Mouse (Mus musculus) mouse embryonic stem cell (cell line): ENCODE results near the gene Scarb1.

Experiments
- in situ Hi-C, 2 experiments: fragments of 300-500 bp; cut with MboI; formaldehyde crosslinking; loops; 1 replicate in 1 of 2; 3 replicates in 1 of 2; pipeline ENCODE4 v1.14.3; 2019 to 2020; ENCODE audit warnings: low sequenced_read_pairs in 2 of 2, low pct_unique_long_range_greater_than_20kb in 1 of 2, mixed read lengths in 1 of 2; ENCODE audit not compliant: unreplicated experiment in 1 of 2

The Scarb1 gene

GRCm38 (mm10) chr5:125283748-125284640, 56.9 kb downstream of the Scarb1 start:
- in situ Hi-C loops: no loop called here

GRCm38 (mm10) chr5:125279216-125279615, 61.7 kb downstream of the Scarb1 start:
- in situ Hi-C loops: loop anchor here in 1 of 2 experiments (10.0 kb wide), 1 partner anchor 86 kb away; no protein-coding TSS in a partner anchor

GRCm38 (mm10) chr5:125278314-125278713, 62.6 kb downstream of the Scarb1 start:
- in situ Hi-C loops: loop anchor here in 1 of 2 experiments (10.0 kb wide), 1 partner anchor 86 kb away; no protein-coding TSS in a partner anchor

GRCm38 (mm10) chr5:125277313-125277712, 63.6 kb downstream of the Scarb1 start:
- in situ Hi-C loops: loop anchor here in 1 of 2 experiments (10.0 kb wide), 1 partner anchor 87 kb away; no protein-coding TSS in a partner anchor

DNA sequence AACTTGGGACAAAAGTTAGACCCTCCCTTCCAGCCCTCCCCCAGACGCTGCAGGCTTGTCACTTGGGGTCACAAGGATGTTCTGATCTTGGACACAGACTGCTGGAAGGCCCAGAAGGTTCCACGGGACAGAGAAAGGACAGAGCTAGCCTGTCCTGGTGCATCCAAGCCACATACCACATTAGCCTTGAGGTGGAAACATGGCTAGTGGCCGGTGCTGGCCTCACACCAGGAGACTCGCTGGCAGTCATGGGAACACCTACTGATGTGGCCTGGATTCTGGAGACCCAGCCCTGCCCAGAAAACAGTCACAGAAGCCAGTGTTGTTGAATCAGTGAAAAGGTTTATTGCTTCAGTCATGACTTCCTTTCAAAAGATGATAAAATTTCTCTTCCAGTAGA, 64.1 kb downstream of the Scarb1 start:
- in situ Hi-C loops: loop anchor here in 1 of 2 experiments (10.0 kb wide), 1 partner anchor 88 kb away; no protein-coding TSS in a partner anchor

- in situ Hi-C loops: loop anchor here in 1 of 2 experiments (10.0 kb wide), 1 partner anchor 89 kb away; no protein-coding TSS in a partner anchor
Observed at GRCm38 (mm10) chr5:125275315-125275714, 65.6 kb downstream of the Scarb1 start.

DNA sequence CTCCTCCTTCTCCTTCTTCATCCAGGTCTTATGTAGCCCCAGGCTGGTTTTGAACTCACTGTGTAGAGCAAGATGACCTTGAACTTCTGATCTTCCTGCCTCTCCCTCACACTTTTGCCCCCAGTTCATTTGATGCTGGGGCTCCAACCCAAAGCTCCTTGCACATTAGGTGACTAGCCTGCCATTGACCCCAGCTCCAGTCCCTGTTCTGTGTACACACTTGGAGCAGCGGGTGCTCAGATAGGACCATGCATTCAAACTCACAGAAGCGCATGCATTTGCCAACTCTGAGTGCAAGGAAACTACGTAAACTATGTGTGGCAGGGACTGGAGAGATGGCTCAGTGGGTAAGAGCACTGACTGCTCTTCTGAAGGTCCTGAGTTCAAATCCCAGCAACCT, 66.1 kb downstream of the Scarb1 start:
- in situ Hi-C loops: loop anchor here in 1 of 2 experiments (10.0 to 25.0 kb wide), 2 partner anchors 90 to 362 kb away; no protein-coding TSS in a partner anchor

GRCm38 (mm10) chr5:125274182-125274581, 66.7 kb downstream of the Scarb1 start:
- in situ Hi-C loops: loop anchor here in 1 of 2 experiments (10.0 to 25.0 kb wide), 2 partner anchors 91 to 362 kb away; no protein-coding TSS in a partner anchor

- in situ Hi-C loops: loop anchor here in 1 of 2 experiments (10.0 to 25.0 kb wide), 2 partner anchors 91 to 361 kb away; no protein-coding TSS in a partner anchor
Observed at GRCm38 (mm10) chr5:125273666-125274109, 67.2 kb downstream of the Scarb1 start.

DNA sequence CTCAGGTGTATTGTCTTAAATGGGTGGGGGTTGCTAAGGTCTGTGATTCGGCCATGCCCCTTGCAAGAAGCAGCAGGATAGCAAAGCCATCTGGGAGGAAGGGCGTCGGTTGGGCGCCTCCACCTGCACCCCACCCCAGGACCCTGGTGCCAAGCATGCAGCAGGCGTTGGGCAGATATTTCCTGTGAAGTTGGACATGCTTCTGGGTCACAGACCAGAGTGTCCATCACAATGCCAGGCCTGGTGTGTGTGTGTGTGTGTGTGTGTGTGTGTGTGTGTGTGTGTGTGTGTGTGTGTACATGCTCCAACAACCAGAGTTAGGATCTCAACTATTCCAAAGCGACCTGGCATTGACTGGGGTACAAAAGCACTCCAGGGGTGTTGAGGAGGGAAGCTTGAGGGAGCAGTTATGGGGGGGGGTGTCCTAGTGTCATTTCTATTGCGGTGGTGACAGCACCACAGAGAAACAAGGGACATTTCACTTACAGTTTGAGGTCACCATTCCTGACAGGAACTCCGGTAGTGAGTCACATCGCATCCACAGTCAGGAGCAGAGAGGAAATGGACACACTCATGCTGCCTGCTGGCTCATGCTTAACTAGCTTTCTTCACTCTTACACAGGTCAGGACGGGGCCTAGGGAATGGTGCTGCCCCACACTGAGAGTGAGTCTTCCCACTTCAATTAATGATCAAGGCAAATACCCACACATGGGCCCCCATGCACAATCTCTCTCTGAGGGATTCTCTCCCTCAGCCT, 68.5 kb downstream of the Scarb1 start:
- in situ Hi-C loops: loop anchor here in 1 of 2 experiments (10.0 to 25.0 kb wide), 2 partner anchors 92 to 360 kb away; no protein-coding TSS in a partner anchor

- in situ Hi-C loops: loop anchor here in 1 of 2 experiments (10.0 to 25.0 kb wide), 2 partner anchors 93 to 359 kb away; no protein-coding TSS in a partner anchor
Observed at GRCm38 (mm10) chr5:125271531-125272203, 69.2 kb downstream of the Scarb1 start.

GRCm38 (mm10) chr5:125270587-125271130, 70.2 kb downstream of the Scarb1 start:
- in situ Hi-C loops: loop anchor here in 1 of 2 experiments (10.0 to 25.0 kb wide), 2 partner anchors 94 to 358 kb away; no protein-coding TSS in a partner anchor

DNA sequence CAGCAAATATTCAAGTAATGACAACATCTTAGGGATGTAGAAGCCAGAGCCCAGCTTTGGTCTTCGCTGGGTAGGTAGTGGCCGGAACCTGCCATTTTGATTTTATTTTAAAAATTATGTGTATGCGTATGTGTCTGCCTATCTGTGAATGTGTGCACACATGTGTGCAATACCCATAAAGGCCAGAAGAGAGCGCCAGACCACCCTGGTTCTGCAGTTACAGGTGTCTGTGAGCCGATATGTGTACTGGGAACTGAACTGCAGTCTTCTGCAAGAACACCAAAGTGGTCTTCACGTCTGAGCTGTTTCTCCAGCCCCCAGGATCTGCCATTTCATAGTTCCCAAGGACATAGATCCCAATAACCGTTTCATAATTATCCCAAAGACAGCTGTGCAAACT, 71.1 kb downstream of the Scarb1 start:
- in situ Hi-C loops: loop anchor here in 1 of 2 experiments (10.0 to 25.0 kb wide), 2 partner anchors 95 to 358 kb away; no protein-coding TSS in a partner anchor

DNA sequence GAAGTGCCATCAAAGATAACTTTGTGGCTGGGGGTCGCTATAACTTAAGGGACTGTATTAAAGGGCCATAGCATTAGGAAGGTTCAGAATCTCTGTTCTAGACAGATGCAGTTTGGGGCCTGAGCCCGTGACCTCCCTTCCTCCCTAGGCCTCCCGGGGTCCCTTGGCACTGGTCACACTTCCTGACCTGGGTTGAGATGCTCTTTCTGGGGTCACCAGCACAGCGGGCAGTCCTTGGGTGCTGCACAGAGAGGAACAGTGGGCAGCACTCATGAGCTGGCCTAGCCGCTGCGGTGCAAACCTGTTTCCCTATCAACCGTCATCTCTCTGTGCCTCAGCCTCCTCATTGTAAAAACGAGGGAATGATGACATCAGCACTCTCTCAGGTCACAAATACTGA, 71.5 kb downstream of the Scarb1 start:
- in situ Hi-C loops: loop anchor here in 1 of 2 experiments (25.0 kb wide), 1 partner anchor 357 kb away; no protein-coding TSS in a partner anchor

GRCm38 (mm10) chr5:125268033-125268765, 72.7 kb downstream of the Scarb1 start:
- in situ Hi-C loops: loop anchor here in 1 of 2 experiments (25.0 kb wide), 1 partner anchor 356 kb away; no protein-coding TSS in a partner anchor

DNA sequence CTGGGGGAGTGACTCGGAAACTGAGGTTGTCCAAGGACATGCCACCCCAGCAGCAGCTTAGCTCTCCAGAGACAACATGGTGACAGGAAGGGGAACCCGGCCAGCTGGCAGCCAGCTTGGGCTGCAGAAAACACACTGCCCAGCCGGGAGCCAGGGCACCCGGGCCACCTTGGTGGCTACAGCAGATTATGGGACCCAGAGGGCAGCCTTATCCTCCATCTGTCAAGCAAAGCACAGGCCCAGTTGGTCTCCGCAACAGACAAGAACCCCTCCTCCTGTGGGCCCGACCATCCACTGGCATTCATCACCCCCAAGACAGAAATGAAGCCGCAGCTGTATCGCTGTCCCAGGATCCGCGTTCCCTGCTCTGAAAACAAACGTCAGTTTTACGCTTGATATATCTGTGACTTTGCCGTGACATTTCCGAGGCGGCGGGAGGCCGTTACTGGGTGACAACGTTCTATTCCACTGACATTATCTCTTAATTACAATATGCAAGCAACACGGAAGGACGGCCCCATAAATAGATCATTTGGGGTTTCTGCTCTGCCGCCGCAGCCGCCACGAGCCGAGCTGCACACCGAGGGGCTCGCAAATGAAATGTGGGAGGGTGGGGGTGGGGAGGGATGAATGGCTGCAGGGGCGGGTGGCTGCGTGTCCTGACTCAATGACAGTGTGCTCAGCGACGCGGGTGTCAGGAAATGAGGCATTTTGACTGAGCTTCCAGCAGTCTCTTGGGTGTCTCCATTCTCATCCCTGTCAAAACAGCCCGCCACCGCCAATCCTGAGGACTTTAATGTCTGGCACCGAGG, 73.5 kb downstream of the Scarb1 start:
- in situ Hi-C loops: loop anchor here in 1 of 2 experiments (25.0 kb wide), 1 partner anchor 355 kb away; no protein-coding TSS in a partner anchor
